Mouse (Mus musculus) T-helper 1 cell (primary cell): Measurements from ENCODE around the gene Rab15.
"Not testable (repeated sequence)": the region's sequence is repeated elsewhere in the genome, so short reads cannot be mapped to it uniquely, and the experiment has no call there.

ENCODE experiments used
- in situ Hi-C: fragments of 300-600 bp; cut with MboI, MseI; formaldehyde crosslinking; loops from one replicate; pipeline ENCODE4 v1.15.1; 2025; ENCODE audit warnings: high pct_unique_total_duplicates

Rab15 gene

GRCm38 (mm10) chr12:76822651-76823041, at the start of gene Rab15:
Rab15 (minus strand) TSS chr12:76822908.
- in situ Hi-C loops, result no loop called here

DNA sequence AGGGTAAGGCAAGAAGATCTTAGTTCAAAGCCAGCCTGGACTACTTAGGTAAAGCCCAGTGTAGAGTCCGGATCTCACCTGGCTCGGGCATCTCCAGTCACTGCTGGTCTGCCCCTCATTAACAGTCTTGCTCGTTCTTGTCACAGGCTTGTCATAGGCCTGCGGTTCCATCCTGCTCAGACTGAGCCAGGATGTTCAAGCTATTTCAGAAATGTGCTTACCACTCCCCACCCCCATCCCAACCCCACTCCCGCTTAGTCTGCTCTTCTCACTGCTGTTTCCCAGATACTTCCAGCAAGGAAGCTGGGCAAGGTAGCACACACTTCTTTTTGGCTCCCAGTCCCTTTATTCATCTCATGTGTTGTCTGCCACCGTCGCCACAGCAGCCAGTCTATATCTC, 46.9 kb upstream of the Rab15 start:
- in situ Hi-C loops, result no loop called here

DNA sequence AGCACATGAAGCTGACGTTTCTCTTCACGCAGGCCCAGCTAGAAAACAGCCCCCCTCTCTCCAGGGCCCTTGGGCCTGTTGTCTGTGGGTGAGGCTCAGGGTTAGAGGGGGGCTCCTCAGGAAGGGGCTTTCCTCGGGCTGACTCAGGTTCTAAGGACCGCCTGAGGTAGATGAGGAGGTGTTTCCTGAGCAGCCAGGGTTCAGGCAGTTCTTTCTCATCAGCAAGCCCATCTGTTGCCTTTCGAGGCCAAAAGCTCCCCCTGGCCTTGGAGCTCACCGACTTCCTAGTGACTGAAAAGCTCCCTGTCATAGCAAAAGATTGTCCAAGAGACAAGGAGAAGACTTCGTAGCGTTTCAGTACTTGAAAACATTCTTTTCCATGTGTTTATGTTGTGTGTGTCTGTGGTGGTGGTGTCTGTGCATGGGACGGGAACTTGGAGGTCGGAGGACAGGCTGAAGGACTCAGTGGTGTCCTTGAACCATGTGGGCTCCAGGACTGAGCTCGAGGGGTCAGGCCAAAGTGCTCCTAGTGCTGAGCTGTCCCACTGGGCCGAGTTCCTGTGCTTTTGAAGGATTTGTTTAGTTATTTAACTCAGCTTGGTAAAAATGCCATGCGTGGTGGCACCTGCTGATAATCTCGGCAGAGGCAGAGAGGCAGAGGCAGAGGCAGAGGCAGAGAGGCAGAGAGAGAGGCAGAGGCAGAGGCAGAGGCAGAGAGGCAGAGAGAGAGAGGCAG, 45.9 kb upstream of the Rab15 start:
- in situ Hi-C loops, result no loop called here

- in situ Hi-C loops, result no loop called here
Observed at GRCm38 (mm10) chr12:76867586-76868280, 45.0 kb upstream of the Rab15 start.

GRCm38 (mm10) chr12:76865266-76865665, 42.6 kb upstream of the Rab15 start:
- in situ Hi-C loops, result no loop called here

DNA sequence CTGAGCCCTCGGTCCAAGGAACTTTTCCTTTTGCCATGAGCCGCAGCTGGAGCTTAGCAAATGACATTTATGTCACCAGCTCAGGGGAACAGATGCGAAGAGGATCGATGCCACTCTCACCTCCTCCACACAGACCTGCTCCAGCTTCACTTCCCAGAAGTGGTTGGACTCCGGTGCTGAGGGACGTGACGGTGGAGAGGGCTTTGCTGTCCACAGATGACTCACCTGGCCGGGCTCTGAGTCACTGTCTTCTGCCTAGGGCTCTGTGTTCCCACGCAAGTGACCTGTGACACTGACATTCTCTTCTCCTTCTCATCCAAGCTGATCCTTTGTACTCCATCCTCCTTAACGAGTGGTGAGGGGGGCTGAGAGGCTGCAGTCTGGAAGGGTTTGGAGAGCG, 40.9 kb upstream of the Rab15 start:
- in situ Hi-C loops, result no loop called here

GRCm38 (mm10) chr12:76858788-76859187, 36.1 kb upstream of the Rab15 start:
- in situ Hi-C loops, result not testable (repeated sequence)

DNA sequence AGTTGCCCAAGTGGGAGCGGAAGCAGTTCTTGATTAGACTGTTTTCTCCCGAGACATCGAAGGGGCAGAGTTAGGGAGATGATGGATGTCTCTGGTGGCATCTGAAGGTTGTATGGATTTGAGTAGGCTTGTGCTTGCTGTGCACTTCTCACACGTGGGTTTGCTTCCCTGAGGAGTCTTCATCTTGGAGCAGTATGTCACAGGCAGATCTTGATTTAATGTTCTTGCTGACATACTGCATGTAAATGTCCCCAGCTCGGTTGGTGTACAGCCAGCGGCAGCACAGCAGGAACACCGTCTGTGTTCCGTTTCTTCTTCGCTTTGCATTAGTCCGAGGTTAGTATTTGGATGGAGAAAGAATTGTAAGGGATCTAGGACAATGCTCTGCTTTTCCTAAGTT, 34.4 kb upstream of the Rab15 start:
- in situ Hi-C loops, result no loop called here

DNA sequence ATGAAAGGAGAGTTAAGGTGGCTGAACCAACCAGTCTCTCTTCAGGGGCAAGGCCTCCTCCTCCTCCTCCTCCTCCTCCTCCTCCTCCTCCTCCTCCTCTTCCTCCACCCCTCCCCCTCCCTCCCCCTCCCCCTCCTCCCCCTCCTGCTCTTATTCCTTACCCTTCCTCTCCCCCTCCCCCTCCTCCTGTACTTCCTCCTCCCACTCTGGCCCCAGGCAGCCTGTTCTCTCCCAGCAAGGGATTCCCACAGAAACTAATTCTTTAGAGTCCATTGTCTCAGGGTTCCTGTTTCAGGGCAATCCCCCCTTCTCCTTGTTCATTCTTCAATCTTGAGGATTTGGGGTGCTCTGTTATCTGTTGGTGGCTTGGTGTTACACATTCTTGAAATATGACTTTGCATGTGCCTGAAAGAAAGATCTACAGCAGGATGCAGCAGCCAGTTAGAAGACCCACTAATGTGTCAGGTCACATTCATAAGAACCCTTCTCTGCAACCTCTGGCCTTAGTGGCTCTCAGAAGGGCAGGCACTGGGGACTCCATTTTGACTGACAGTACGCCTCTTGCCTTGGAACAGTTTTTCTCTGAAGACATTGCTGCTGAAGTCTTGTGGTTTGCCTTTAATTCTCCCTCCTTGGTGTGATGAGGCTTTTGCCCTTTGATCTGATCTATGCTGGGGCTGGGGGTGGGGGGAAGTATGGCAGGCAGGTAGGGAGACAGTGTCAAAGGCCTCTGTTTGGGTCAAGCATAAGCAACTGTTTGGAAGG, 30.9 kb upstream of the Rab15 start:
- in situ Hi-C loops, result loop anchor here (5.0 kb wide), 1 partner anchor 94 kb away; no protein-coding TSS in a partner anchor

GRCm38 (mm10) chr12:76852419-76852818, 29.7 kb upstream of the Rab15 start:
- in situ Hi-C loops, result loop anchor here (5.0 kb wide), 1 partner anchor 95 kb away; no protein-coding TSS in a partner anchor

DNA sequence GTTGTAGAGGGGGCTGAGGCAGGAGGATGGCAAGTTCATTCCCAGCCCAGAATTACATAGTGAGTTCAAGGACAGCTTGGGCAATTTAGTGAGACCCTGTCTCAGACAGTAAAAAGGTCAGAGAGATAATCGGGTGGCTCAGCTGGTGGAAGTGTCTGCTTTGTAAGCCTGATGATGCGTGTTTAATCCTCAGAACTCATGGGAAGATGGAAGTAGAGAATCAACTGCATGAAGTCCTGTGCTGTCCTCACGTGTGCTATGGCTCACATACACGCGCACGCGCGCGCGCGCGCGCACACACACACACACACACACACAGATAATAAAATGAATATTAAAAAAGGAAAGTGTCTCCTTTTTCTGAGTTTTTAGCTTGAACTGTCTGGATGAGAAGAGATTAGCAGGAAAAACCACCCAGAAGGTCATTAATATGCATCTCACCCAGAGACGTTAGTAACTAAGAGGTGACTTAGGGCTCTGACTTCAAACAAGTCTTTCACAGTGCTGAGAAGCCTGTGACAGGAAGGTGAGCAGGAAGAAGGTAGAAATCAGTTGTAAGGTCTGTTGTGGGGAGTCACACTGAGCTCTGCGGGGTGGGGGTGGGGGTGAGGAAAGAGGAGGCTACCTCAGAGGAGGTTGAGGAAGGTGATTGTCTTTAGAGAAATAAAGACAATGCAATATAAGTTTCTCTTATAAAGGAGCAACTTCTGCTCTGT, 21.8 kb upstream of the Rab15 start:
- in situ Hi-C loops, result no loop called here

DNA sequence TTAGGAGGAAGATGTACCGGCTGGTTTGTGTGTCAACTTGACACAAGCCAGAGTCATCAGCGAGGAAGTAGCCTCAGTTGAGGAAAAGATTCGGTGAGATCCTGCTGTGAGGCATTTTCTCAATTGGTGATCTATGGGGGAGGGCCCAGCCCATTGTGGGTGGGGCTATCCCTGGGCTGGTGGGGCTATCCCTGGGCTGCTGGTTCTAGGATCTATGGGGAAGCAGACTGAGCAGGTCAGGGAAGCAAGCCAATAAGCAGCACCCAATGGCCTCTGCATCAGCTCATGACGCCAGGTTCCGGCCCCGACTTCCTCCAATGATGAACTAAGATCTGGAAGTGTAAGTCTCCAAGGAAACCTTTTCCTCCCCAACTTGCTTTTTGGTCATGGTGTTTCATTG, 17.4 kb upstream of the Rab15 start:
- in situ Hi-C loops, result no loop called here

DNA sequence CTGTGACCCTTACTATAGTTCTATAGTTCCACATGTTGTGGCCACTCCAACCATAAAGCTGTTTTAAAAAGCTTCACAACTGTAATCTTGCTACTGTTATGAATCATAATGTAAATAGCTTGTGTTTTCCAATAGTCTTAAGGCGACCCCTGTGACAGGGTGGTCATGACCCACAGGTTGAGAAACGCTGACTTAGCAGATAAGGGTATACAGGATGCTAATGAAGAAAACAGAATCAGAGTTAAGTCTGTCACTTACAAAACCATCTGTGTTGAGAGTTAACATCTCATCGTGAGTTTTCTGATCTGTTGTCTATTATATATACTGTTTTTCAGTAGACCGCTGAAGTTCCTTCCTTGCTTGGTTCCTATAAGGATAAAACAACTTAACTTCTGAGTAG, 16.6 kb upstream of the Rab15 start:
- in situ Hi-C loops, result loop anchor here (5.0 kb wide), 1 partner anchor 123 kb away; the partner anchor contains the start of gene Max

- in situ Hi-C loops, result loop anchor here (5.0 kb wide), 1 partner anchor 124 kb away; the partner anchor contains the start of gene Max
Observed at GRCm38 (mm10) chr12:76837844-76838650, 15.3 kb upstream of the Rab15 start.

- in situ Hi-C loops, result loop anchor here (5.0 kb wide), 1 partner anchor 125 kb away; the partner anchor contains the start of gene Max
Observed at GRCm38 (mm10) chr12:76837101-76837843, 14.6 kb upstream of the Rab15 start.

GRCm38 (mm10) chr12:76832704-76833103, 10.0 kb upstream of the Rab15 start:
- in situ Hi-C loops, result no loop called here

GRCm38 (mm10) chr12:76825283-76825682, 2.6 kb upstream of the Rab15 start:
- in situ Hi-C loops, result no loop called here

DNA sequence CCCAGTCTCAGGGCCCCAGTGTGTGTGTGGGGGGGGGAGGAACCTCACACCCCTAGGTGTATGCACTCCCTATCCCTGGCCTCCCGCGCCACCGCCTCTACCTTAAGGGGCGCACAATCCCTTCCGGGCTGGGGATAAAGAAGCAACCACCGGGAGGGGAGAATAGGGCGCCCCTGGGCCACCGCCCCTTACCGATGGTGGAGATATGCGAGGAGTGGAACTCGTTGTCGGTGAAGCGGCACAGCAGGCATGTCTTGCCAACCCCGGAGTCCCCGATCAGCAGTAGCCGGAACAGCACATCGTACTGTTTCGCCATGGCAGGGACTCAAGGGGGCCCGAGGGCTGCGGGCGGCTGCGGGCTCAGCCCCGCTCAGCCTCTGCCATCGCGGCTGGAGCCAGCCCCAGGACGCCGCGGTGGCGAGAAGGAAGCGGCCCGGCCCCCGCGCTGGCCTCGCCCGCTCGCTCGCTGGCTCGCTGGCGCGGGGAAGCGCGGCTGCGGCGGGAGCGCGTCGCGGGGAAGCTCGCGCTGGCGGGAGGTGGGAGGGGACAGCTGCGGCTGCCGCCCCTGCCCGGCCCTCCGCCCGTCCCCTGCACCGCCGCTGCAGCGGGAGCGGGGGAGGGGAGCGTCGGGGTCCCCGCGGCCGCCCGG, 582 bp downstream of the Rab15 start:
- in situ Hi-C loops, result no loop called here

GRCm38 (mm10) chr12:76820615-76821014, 2.1 kb downstream of the Rab15 start:
- in situ Hi-C loops, result no loop called here
